Mouse (Mus musculus) bone marrow macrophage, adult 2 months (primary cell): ENCODE measurements around the gene Ubxn7.

Experiments used
- CTCF ChIP-seq: IDR thresholded peaks from 2 replicates; pipeline ENCODE4 v1.5.1; 2012; ENCODE audit warnings: low read depth, mild to moderate bottlenecking, low read length, moderate library complexity
- POLR2A ChIP-seq: IDR thresholded peaks from 2 replicates; pipeline ENCODE4 v1.6.1; 2012; ENCODE audit warnings: mild to moderate bottlenecking, low read depth, low read length, borderline replicate concordance

- TF ChIP-seq POLR2A (no peak), CTCF (no peak)
Observed at GRCm38 (mm10) chr16:32406671-32407070, 74.6 kb downstream of the Ubxn7 start.
